Mouse (Mus musculus) lung, postnatal 36 days (tissue): ENCODE results near the gene Gm20388.
"Not testable (repeated sequence)": the region's sequence is repeated elsewhere in the genome, so short reads cannot be mapped to it uniquely, and the experiment has no call there.

Experiments used
- DNase-seq: peaks from one replicate; pipeline ENCODE4 v3.0.0; 2022; ENCODE audit warnings: mixed read lengths

Gene Gm20388

DNA sequence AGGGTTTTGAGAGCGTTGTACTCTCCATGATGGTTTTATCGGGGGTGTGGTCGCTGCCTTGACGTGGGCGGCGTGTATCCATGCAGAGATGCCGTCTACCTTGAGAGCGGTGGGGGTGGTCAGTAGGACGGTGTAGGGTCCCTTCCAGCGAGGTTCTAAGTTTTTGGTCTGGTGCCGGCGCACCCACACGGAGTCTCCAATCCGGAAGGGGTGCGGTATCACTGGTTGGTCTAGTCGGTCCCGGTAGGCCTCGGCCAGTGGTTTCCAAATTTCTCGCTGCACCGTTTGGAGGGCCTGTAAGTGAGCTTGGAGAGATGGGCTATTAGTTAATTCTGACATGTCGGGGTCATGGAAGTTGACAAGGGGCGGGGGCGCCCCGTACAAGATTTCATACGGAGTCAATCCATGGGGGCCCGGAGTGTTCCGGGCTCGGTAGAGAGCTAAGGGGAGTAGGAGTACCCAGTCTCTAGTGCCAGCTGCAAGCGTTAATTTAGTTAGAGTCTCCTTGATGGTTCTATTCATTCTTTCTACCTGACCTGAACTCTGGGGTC is 3517.8 kb downstream of the Gm20388 start:
- DNase-seq, result no peak

DNA sequence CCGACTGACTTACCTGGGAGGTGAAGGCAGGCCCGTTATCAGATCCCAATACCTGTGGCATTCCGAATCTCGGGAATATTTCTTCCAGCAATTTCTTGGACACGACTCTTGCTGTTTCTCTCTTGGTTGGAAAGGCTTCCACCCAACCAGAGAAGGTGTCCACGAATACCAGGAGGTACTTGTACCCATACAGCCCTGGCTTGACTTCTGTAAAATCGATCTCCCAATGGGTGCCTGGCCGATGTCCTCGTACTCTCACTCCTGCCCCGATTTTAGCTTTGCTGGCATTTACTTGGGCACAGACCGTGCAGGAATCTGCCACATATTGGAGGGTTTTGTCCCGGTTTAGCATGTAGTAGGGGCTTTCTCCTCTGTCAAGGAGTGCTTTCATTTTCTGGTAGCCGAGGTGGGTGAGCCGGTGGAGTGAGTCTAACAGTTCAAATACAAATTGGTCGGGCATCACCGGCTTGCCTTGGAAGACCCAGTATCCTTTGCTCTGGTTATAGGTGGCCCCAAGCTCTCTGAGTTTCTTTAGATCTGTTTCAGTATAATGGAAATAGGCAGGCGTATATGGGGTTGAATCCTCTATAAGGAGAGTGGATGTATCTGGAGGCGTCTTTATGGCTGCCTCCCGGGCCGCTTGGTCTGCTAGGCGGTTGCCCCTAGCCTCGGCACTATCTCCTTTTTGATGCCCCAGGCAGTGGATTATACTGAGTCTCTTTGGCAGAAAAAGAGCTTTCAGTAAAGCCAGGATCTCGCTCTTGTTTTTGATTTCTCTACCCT is 3518.5 kb downstream of the Gm20388 start:
- DNase-seq, result no peak

DNA sequence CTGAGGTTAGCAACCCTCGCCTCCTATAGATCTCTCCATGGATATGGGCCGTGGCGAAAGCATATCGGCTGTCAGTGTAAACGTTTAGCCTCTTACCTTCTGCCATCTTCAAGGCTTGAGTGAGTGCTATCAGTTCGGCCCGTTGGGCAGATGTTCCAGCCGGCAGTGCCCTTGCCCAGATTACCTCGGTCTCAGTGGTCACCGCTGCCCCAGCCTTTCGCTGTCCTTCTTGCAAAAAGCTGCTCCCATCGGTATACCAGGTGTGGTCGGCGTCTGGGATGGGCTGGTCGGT is 3519.0 kb downstream of the Gm20388 start:
- not testable (repeated sequence) for DNase-seq

DNA sequence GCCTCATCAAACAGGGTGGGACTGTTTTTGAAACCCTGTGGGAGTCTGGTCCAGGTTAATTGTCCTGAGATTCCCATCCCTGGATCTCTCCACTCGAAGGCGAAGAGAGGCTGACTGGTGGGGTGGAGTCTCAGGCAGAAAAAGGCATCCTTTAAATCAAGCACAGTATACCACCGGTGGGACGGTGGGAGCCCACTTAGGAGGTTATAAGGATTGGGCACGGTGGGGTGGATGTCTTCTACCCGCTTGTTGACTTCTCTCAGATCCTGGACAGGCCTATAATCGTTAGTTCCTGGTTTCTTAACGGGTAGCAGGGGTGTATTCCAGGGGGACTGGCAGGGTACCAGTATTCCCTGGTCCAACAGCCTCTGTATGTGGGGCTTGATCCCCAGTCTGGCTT is 3520.3 kb downstream of the Gm20388 start:
- not testable (repeated sequence) for DNase-seq

DNA sequence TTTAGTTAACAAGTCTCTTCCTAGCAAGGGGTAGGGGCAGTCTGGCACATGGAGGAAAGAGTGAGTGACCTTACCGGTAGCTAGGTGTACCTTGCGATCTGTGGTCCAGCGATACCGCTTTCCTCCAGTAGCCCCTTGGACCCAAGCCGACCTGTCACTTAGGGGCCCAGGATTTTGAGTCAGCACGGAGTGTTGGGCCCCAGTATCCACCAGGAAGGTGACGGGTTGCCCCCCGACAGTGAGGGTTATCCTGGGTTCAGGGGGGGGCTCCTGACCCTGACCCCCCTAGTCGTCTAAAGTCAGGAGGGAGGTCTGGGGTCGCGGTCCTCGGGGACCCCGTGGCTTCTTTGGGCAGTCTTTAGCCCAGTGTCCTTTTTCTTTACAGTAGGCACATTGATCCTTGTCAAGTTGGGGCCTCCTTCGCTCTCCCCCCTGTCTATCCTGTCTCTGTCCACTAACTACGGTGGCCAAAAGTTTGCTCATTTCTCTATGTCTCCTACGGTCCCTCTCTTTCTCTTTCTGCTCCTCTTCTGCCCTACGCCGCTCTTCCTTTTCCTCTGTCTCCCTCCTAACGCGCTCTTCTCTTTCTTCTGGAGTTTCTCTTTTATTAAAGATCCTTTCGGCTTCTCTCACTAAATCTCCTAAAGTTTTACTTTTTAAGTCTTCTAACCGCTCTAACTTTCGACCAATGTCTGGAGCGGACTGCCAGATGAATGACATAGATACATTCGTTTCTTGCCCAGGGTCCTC is 3521.2 kb downstream of the Gm20388 start:
- DNase-seq, result no peak

DNA sequence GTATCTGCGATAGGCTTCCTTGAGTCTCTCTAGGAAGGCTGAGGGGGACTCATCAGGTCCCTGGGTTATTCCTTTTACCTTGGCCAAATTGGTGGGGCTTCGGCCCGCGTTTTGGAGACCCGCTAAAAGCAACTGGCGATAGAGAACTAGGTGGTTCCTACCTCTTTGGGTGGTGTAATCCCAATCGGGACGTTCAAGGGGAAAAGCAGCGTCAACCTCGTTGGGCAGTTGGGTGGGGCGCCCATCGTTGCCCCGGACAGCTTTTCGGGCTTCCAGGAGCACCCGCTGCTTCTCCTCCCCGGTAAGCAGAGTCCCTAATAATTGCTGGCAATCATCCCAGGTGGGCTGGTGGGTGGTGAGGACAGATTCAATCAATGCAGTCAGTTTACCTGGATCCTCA is 3521.7 kb downstream of the Gm20388 start:
- no peak for DNase-seq

DNA sequence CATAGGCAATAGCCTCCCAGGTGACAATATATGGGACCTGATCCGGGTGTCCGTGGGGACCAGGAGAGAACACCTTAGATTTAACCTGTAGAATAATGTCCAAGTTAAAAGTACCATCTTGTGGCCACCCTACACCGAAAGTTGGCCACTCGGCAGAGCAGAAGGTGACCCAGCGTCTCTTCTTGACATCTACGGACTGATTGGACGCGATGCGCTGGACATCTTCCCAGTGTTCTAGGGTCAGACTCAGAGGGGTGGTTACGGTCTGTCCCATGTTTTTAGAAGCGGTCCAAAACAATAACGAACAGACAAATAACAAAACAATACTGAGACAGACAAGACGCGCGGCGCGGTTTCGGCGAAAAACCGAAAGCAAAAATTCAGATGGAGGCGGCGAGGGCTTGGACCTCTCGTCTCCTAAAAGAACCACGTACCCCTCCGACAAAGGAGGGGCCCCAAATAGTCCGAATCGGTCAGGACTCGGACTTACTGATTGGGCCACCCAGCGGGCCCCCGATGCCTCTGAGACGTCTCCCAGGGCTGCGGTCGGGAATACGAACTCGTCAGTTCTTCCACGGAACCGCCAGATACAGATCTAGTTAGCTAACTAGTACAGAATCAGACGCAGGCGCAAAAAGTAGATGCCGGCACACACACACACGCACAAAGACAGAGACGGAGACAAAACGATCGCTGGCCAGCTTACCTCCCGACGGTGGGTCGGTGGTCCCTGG is 3522.8 kb downstream of the Gm20388 start:
- DNase-seq, result not testable (repeated sequence)

DNA sequence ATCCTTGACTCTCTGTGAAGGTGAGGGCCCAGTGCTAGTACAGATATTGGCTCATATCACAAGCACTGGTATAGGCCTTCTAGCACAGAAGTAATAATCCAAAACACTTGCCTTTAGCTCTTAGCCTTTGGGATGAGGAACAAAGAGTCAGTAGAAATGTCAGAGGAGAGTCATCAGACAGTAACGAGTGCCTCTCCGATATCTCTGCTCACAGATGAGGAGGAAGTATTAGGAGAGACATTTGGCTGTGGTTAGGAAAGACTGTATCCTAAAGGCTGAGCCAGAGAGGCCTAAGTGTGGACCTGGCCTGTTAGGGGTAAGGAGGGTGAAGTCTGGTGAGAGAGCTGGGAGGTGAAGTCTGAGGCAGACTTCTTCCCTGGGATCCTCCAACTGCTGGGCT is 3531.1 kb downstream of the Gm20388 start:
- no peak for DNase-seq

DNA sequence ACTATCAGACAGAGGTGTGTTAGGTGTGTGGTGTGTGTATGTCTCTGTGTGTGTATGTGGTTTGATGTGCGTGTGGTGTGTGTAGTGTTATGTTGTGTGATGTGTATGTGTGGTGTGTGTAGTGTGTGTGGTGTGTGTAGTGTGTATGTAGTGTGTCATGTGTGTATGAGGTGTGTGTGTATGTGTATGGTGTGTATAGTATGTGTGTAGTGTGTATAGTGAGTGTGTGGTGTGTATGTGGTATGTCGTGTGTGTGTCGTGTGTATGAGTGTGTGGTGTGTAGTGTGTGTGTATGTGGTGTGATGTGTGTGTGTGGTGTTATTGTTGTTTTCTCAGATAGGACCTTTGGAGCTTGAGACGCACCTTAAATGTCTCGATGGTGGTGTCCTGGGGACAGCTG is 3531.7 kb downstream of the Gm20388 start:
- no peak for DNase-seq

DNA sequence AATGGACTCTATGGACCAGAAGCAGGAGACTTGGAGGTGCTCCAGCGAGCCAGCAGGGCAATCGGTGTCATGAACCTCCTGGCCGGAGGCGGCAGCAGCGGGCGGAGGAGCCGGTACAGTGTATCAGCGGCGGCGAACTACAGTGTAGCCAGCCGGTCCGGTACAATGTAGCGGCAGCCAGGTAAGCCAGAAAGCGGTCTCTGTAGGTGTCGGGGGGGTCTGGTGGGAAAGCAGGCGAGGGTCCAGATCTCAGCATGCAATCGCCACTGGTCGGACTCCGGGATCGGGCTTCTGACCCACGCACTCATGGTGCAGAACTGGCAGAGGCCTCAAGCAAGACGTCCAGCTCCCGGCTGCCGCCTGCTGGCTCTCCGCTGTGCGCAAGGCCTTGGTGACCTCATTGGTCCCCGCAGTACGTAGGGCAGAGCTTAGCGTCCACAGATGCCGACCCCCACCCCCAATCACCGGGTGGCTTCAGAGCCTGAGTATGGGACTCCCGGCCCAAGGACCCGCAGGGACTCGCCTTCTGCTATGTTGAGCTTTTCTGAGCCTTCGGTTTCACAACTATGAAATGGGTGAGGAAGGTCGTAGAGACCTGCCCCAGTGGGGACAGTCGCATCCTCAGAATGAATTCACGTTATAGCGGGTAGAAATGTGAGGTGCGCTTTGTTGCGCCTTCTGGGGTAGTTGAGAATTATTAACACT is 3532.4 kb downstream of the Gm20388 start:
- peak; percentile 95 for DNase-seq

DNA sequence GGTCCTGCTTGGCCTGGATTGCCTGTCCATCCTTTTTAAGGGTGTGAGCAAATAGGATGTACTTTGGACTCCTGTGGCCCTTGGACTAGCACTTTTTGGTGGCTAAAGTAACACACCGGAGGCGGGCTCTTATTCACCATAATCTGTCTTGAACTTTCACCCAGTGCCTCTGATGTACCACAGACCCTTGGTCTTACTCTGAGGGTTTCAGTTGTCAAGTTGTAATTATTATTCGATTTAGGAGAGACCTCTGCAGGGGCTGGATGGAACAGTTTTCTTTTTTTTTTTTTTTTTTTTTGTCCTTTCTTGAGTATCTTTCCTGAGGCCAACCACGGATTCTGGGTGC is 3532.9 kb downstream of the Gm20388 start:
- DNase-seq, result peak; percentile 4

DNA sequence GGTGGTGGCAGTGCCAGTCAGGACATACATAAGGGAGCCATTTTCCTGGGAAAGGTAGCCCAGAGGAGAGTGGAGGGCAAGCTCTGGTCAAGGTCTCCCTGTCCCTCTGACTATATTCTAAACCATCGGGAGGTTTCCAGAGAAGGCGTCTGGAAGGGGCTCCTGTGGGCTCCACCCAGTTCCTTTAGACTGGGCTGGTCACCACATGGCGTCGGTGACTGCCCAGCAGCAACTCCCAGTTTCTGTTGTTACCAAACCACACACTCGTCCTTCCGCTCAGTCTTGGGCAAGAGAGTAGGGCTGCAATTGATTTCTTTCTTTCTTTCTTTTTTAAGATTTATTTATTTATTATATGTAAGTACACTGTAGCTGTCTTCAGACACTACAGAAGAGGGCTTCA is 3533.5 kb downstream of the Gm20388 start:
- DNase-seq, result peak; percentile 12

DNA sequence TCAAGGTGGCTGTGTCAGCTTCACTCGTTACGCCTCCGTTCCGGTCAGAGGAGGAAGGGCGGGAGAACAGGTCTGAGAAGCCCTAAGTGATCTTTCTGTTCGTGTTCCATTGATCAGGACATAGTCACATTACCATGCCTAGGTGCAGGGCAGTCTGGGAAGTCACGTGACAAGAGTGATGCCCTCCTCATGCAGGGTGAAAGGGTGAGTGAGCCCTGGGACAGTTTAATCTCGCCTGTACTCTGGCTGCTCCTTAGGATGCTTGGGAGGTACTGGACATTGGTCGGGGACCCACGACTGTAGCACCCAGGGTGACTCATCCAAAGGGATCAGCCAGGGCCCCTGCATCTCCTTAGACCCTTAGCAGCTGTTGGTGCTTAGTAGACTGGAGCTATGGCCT is 3535.3 kb downstream of the Gm20388 start:
- no peak for DNase-seq

DNA sequence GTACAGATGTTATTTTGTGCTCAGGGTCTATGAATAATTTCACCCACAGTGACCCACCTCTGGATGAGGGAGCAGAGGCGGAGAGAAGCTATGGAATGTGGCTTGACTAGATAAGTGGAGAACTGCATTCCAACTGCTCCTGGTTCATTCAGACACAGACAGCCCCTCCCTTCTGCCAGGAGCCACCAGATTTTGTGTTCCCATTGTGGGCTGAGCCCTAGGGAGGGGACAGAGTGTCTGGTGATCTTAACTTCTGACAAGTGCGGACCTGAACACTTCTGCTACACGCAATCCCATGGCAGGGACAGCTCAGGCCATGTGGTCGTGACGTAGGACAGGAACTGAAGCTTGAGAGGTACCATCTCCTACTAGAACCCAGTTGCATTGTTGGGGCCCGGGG is 3536.2 kb downstream of the Gm20388 start:
- DNase-seq, result no peak

DNA sequence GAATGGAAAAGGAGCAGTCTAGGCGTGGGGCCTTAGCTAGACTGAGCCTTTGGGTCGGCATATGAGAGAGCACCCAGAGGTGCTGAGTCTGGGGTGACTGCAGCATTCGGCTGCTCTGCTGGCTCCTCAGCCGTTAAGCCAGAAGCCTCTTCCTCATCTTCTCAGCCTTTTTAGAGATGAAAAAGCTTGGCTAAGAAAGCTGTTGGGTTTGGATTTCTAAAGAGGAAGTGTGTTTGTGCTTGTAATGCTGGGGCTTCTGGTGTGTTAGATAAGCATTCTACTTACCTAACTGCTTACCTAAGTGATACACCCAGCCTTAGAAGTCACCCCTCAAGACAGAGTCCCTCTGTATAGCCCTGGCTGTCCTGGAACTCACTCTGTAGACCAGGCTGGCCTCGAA is 3540.1 kb downstream of the Gm20388 start:
- DNase-seq, result no peak

DNA sequence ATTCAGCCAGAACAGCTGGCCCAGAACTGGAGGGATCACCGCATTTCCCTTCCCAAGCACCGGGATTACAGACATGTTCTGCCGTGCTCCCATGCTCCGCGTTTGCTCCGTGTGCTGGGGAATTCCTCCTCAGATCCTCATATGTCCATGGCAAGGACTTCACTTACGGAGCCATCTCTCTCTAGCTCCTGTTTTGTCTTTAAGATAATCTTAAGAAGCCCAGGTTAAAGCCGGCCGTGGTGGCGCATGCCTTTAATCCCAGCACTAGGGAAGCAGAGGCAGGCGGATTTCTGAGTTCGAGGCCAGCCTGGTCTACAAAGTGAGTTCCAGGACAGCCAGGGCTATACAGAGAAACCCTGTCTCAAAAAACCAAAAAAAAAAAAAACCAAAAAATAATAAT is 3541.1 kb downstream of the Gm20388 start:
- not testable (repeated sequence) for DNase-seq

DNA sequence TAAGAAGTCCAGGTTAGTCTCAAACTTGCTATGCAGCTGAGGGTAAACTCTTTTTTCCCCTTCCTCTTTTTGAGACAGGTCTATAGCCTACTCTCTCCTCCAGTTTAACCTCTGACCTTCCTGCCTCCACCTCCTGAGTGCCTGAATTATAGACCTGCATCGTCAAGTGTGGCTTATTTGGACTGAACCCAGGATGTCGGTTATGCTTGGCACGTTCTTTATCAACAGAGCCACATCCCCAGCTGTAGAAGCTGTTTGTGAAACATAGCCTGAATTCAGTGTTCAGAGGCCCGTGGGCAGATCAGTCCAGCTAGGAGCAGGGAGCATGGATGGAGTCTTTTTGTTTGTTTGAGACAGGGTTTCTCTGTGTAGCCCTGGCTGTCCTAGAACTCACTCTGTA is 3541.5 kb downstream of the Gm20388 start:
- DNase-seq, result no peak

DNA sequence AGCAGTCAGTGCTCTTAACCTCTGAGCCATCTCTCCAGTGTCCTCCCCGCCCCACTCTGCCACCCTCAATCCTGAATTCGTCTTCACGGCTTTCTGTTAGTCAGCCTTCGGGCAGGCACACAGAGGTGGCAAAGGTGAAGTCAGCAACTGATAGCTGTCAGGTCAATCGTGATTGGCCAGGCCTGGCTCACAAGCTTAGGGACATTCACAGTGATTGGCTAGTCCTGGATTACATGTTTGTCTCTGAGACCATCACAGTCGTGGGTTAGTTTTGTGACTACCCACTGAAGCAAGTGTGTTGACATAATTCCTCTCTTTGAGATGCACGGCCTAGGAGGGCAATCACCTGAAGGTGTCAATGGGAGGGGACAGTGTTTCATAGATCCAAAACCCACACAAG is 3542.7 kb downstream of the Gm20388 start:
- no peak for DNase-seq

DNA sequence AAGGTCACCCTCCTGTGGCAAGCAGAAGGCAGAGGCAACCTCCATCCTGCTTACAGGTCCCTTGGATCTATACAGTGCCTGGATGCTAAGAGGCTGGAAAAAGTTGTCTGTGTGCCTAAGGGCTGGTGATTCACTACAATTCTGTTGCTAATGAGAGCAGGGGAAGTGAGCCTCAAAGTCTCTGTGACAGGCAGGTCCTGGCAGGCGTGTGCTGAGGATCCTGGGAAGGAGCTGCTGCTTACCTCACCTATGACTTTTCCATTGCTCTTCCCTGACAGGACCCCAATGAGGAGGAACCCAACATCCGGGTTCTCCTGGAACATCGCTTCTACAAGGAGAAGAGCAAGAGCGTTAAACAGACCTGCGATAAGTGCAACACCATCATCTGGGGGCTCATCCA is 3543.3 kb downstream of the Gm20388 start:
- DNase-seq, result no peak

DNA sequence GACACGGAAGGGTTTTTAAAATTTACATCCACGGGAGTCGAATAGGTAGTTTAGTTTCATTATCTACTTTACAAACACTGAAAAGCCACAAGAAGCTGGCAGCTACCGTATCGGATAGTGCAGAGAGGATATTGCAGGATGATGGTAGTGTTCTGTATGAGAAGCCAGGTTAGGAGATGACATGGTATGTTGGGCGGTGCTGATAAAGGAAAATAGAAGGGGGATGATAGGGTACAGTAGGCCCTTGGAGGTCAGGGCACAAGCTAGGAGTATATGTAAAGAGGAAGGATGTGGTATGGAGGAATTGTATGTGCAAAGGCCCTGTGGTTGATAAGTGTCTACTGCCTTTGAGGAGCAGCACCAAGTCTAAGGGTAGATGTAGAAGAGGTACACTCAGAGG is 3543.9 kb downstream of the Gm20388 start:
- DNase-seq, result no peak

DNA sequence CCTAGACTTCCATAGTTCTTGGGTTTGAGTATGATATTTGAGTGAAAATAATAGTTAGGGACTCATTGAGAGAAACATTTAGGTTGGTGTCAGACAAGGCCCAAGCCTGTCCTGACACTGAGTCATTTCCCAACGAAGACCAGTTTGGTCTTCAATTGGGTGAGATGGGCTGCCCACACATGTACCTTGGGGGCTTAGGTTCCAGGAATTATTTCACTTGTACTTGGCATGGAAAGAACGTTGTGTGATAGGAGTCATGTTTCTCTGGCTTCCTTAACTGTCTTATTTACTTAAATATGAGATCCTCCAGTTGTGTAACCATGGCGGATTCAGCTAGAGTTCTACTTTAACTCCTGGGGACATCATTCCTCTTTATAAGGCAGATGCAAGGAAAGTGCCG is 3553.0 kb downstream of the Gm20388 start:
- DNase-seq, result no peak

DNA sequence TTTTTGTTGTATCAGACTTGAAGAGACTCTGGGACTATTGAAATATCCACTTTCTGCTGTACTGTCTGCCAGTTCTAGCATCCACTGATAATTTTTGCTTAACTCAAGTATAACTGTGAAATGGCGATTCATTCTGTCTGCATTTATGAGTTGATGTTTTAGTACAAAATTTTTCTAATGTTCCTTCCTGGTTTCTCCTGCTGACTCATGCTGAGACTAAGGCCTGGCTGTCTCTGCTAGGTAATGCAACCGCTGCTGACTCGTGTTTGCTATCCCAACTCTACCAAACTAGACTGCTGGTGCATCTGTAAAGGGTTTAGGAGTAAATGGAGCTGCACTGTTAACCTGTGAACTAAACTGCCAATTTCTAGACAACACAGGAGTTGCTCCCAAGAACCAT is 3556.8 kb downstream of the Gm20388 start:
- no peak for DNase-seq

DNA sequence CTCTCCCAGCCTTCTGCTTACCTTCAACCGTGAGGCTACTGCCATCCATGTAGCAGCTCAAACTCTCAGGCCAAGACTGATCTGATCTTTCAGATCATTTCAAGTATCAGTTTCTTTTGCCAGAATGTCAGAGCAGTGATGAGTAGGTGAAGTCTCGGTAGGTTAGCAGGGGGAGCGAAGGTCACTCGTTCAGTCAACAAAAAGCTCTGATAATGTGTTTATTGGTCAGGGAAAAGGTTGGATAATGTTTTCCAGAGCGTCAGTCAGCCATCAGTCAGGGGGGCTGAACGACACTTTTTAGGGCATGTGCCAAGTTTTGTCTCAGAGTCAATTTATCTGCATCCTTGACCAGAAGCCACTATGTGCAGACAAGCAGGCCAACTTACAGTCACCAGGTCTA is 3562.3 kb downstream of the Gm20388 start:
- DNase-seq, result not testable (repeated sequence)
